Mouse (Mus musculus) embryo, embryonic 9.5 days (tissue): ENCODE measurements at regions not wholly inside any gene's neighbourhood (a gene's known extent, or its start where the extent isn't known, plus 50 kb on each side); places are given as distances from the start of the nearest gene placed in this dataset.

Source experiments
- DNase-seq: peaks from one replicate; pipeline ENCODE4 v3.0.0-alpha.2; 2017; ENCODE audit errors: extremely low spot score

DNA sequence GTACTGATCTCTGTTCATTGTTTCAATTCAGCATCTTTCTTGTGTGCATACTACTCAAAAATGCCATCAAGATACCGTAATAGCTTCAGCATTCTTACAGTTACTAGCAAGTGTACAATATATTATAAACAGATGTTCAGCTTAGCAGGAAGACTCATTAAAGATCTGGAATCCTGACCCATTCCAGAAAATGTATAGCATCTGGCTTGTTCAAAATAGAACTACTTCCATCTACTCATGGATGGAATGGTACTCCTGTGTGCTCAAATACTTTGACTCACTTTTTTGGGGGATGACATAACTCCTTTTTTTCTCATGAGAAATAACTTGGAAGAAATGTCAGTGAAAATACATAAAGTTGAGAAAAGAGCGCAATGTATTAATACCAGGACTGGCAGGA lies 291.2 kb upstream of the Manea start:
- no peak for DNase-seq

DNA sequence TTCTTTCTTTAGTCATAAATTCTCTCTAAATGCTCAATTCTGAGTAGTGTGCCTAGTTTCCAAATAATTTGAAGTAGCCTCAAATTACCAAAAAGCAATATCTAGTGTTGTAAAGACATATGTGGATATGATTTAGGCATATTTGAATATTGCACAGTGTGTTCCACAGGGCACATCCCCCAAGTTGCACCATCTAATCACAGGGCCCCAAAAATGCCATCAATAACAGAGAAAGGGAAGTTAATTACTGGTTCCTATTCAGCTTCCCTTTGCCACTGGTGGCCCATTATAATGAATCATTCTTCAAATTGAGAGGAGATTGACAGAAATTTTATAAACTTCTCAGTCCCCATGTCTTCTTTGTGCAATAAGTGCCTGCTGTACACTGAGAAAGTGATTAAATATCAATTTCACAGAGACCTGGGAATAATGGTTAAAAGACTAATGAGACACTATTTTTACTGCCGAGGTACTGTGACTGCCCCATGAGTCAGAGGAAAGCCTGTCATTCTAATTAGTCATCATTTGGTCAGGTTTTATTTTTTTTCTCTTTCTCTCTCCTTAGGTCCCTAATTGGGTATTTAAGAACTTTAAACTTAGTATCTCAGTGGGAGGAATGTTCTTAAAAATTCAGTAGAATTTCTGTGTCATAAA lies 284.0 kb upstream of the Manea start:
- DNase-seq, result no peak

DNA sequence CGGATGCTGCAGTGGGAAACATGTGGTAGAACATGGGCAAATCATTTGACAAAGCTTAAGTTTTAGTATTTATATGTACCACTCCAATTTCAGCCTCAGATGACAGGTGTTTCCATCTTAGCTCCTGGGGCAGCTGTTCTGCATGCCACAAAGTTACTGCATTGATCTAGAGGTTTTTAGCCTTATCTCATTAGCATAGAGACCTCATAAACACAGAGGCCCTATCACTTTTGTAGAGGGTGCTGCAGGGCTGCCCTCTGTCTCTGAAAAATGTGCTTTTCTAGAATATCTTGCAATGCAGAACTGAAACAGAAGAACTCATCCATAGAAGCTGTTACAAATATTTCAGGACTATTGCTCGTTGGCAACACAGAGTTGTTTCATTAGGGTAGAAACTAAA lies 283.0 kb upstream of the Manea start:
- DNase-seq, result no peak

DNA sequence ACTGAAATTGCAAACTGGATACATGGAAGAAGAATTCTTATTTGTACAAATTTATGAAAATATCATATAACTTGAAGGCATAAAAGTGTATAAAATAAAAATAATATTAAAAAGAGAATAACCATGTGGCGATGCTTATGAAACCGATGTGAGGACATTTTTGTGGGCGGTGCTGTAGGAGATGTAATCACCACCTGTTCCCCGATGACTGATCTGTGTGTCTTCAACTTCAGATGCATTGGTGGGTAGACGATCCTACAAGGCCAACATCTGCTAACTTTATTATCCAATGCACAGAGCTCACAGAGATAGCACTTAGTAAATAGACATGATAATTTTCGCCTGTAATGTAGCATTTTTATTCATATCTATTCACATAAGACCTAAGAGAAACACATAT lies 281.1 kb upstream of the Manea start:
- DNase-seq, result no peak

DNA sequence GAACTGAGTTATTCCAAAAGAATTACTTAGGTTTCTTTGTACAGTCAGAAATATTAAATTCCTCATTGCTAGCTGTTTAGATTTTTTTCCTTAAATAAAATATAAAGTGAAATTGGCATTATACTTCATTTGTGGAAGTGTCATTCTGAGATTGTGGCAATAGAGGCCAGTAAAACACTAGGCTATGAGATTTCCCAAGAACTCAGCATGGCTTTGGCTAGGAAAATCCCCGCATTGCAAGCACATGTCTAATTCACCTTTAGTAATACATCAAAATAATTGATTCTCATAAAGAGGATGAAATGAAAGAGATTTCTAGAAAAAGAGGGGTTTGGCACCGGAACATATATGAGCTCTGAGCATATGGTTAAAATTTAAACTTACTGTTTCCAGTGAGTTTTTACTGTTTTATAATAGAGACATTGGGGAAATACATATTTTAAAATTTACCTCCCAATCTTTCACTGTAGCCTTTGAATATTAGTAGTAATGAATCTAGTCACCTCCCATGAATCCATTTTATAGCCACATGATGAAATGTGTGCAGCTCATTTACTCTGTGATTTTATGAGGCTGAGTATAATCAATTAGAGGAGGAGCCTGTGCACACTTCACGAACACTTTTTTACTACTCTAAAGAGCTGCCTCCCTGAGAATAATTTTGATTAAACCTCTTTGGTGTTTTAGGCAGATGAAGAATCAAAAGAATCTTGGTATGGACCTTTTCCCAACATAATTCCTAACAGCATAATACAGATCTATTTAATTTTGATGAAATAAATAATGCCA lies 242.6 kb upstream of the Manea start:
- no peak for DNase-seq

DNA sequence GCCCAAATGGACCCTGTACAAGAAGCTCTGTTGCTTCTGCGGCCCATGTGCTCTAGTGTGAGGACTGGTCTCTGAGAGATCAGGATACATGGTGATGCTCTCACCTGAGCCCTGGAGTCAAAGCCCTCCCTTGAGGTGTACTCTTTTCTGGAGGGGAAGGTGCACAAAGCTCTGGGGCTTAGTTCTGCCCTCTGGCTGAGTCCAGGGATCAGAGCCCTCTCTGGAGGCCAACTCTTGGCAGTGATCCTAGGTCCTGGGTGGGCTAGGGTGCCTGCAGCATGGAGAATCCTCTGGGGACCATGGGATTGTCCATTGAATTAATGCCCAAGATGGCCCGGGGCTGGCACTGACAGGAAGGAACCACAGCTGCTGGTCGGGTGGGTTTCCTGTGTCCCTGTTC lies 209.0 kb upstream of the Manea start:
- no peak for DNase-seq

DNA sequence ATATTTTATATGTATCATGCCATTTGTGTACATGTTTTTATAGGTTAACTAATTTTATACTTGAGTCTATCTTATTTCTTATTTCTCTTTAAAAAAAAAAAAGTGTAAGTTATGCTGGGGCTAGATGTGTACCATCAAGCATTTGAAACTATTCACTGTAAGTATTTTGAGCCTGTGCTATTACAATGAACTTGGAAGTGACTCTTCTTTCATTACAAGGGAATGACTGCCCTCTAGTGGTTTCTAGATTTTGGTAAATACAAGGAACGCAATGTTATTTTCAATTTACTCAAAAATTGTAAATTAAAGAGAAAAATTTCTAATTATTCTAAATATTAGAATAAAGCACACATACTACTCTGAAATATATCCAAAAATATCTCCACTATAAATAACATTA lies 197.1 kb upstream of the Manea start:
- no peak for DNase-seq

DNA sequence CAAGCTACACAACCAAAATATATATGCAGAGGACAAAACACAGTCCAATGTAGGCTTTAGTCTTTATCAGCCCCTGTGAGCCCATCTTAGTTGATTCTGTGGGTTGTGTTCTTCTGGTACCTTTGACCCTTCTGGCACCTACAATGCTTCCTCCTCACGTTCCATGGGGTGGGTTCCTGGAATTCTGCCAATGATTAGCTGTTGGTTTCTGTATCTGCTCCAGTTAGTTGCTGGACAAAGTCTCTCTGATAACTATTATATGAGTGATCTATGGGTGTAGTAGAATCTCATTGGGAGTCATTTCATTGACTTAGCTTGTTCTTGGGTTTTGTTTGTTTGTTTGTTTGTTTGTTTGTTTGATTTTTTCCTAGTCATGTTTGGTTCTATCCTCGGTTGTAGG lies 195.8 kb upstream of the Manea start:
- no peak for DNase-seq

DNA sequence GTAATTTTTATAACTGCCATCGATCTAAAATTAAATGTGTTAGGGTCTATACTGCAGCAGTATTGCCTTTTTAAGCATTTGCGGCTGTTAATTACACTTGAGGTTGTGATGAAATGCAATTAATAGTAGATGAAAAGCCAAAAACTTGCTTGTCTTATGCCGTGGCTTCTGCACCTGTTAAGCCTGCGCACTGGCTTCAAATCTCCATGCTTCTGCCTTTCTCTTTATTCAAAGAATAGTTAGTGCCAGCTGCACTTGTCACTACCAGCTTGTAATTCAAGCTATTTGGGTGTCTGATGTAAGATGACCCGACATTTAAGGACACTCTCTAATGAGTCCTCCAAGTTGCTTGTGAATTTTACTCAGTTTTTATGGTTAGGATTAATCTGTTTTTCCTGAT lies 161.3 kb upstream of the Manea start:
- DNase-seq, result no peak

DNA sequence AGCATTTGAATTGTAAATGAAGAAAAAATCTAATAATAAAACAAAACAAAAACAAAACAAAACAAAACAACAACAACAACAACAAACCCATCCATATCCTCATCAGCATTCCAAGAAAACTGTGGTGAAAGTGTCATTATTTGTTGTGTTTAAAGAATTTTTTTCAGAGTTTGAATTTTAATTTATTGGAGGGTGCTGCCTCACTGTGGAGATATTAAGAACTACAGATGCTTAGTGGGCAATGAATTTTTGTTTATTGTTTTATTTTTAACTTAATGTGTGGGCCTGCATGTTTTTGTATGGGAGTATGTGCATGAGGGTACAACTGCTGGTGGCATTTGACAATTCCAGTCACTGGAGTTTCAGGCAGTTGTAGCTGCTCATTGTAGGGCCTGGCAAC lies 147.6 kb upstream of the Manea start:
- no peak for DNase-seq

DNA sequence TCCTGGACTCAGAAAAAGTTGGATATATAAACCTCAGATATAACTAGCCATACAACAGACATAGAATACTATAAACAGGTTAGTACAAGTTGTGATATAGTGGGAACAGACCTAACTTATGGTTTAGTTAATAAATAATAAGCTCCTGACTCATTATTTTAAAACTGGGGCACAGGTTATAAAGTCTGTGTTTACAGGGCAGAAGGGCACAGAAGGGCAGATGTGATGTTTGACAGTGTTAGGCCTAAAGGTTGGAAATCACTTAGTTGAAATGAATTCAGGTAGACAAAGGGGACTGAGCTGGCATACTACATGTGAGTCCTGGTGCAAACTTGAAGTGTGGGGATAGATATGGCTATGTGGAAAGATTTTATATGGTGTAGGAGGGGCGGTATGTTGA lies 128.2 kb upstream of the Manea start:
- no peak for DNase-seq

DNA sequence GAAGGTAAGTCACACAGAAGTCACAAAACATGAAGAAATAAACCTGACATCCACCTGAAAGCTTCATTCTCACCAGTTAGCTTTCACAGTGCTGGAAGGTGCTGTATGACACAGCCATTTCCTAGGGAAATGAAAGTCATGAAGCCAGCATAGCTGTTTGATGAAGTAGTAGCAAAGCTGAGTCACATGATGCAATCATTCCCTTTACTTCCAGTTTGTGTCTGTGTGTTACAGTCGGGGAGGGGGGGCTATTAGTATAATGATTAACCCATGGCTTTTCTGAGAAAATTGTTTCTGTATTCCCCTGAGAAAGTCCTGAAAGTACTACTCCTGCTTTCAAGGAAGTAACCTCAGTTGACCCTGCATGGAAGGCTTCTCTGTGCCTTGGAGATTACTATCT lies 94.8 kb upstream of the Manea start:
- no peak for DNase-seq

DNA sequence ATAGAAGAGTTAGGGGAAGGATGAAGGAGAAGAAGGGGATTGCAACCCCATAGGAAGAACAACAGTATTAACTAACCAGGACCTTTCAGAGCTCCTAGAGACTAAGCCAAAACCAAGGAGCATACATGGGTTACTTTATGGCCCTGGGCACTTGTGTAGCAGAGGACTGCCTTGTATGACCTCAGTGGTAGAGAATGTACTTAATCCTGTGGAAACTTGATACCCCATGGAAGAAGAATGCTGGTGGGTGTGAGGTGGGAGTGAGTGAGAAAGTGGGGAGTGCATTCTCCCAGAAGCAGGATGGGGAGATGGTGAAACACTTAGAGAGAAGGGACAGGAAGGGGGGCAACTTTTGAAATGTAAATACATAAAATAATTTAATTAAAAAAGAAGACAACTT lies 75.4 kb upstream of the Manea start:
- no peak for DNase-seq

DNA sequence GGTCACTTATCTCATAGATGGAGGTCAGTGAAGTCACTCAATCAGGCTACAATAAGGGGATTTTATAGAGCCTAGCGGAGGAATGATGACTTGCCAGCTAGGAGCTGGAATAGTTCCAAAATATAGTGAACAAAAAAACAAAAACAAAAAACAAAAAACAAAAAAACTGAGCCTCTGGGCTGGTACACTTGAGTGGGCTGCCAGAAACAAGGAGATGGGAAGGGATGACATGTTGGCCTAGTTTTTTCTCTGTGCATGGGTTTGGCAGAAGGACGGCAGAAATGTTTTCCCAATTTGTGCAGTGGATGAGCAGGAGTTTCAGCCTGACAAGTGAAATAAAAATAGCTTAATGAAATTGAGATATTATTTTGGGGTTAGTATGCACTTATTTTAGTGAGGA lies 57.6 kb upstream of the Manea start:
- DNase-seq, result no peak

DNA sequence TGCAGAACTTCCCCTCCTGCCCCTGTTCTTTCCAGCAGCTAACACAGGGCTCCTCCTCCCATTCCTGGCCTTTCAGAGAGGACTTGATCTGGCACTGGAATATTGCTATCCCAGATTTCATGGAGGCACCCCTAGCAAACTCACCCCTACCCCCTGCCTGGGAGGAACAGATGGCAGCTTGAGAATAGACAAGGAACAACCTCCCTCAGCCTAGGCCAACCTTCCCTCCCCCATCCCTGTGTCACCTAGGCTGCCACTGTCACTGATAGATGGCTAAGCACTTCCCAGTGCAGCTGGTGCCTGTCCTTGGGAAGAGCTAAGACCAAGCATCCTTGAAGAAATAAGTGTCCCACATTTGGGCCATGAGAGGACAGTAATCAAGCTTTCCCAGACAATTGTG lies 55.5 kb upstream of the Manea start:
- peak; percentile 11 for DNase-seq
